Mouse (Mus musculus): ENCODE data around the gene Sema4b.

DNA sequence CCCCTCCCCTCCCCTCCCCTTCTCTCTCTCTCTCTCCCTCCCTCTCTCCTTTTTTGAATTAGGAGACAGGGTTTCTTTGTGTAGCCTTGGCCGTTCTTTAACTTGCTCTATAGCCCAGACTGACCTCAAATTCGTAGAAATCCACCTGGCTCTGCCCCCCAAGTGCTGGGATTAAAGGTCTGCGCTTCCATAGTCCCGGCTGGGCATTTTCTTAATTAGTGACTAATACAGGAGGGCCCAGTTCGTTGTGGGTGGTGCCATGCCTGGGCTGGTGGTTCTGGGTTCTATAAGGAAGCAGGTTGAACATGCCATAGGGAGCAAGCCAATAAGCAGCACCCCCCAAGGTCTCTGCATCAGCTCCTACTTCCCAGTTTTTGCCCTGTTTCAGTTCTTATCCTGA lies 2.7 kb upstream of the Sema4b start:
- TF ChIP-seq CTCF (IDR thresholded peaks at IDR 0.05; ENCODE audit: low read depth) (no peak), EP300 (IDR thresholded peaks at IDR 0.05; ENCODE audit: low read depth) (no peak)

Data from heart, postnatal 0 days (tissue).